Mouse (Mus musculus) urinary bladder, adult 2 months (tissue): ENCODE measurements around the gene Ifi203. TPM values are rescaled to one million over a fixed set of nuclear protein-coding genes. Genes with fewer than 3 reads are reported as not detected.
"Not testable (repeated sequence)": the region's sequence is repeated elsewhere in the genome, so short reads cannot be mapped to it uniquely, and the experiment has no call there.

ENCODE experiments used
- DNase-seq: peaks from one replicate; pipeline ENCODE4 v3.0.0; 2022; ENCODE audit warnings: low spot score
- polyA plus RNA-seq: library from polyadenylated mRNA; depleted of rRNA; stranded (reverse); fragments of >200 nt; gene quantifications from 2 replicates; pipeline ENCODE4 v1.2.3, GENCODE M21; 2012; rRNA removed

Gene Ifi203
- polyA plus RNA-seq, 1 experiment, result 10.7 TPM

- not testable (repeated sequence) for DNase-seq
These were observed 52.7 kb downstream of the Ifi203 start for GRCm38 (mm10) chr1:173889741-173890140.

GRCm38 (mm10) chr1:173887026-173887787 lies 55.3 kb downstream of the Ifi203 start:
- DNase-seq, result not testable (repeated sequence)

- DNase-seq, result not testable (repeated sequence)
These were observed 62.3 kb downstream of the Ifi203 start for GRCm38 (mm10) chr1:173880004-173880666.

- not testable (repeated sequence) for DNase-seq
These were observed 63.1 kb downstream of the Ifi203 start for GRCm38 (mm10) chr1:173879225-173879987.

- not testable (repeated sequence) for DNase-seq
These were observed 64.2 kb downstream of the Ifi203 start for GRCm38 (mm10) chr1:173878264-173878663.

- not testable (repeated sequence) for DNase-seq
These were observed 65.3 kb downstream of the Ifi203 start for GRCm38 (mm10) chr1:173877125-173877524.

Other genes starting within 250 kb of the Ifi203 start
- 9.0 and 11.8 TPM in 2 replicates for gene Ifi207, start 200.9 kb downstream of the Ifi203 start, polyA plus RNA-seq
- 7.9 and 8.0 TPM in 2 replicates for gene Ifi204, start 175.7 kb downstream of the Ifi203 start, polyA plus RNA-seq
- gene Ifi211, start 29.6 kb downstream of the Ifi203 start, polyA plus RNA-seq, result 6.8 and 6.9 TPM in 2 replicates
- gene Mndal, start 181 bp downstream of the Ifi203 start, polyA plus RNA-seq, result 23.0 and 26.2 TPM in 2 replicates
- gene Ifi202b, start 40.1 kb upstream of the Ifi203 start, polyA plus RNA-seq, result not detected in 2 replicates
- 5.7 and 7.0 TPM in 2 replicates for gene Ifi205, start 89.1 kb upstream of the Ifi203 start, polyA plus RNA-seq
- 0.03 and 0.08 TPM in 2 replicates for gene Olfr433, start 98.0 kb upstream of the Ifi203 start, polyA plus RNA-seq
- not detected in 2 replicates for gene Olfr432, start 106.5 kb upstream of the Ifi203 start, polyA plus RNA-seq
- not detected in 2 replicates for gene Olfr430, start 123.9 kb upstream of the Ifi203 start, polyA plus RNA-seq
- not detected in 2 replicates for gene Olfr429, start 141.7 kb upstream of the Ifi203 start, polyA plus RNA-seq
- not detected in 2 replicates for gene Olfr427, start 154.2 kb upstream of the Ifi203 start, polyA plus RNA-seq
- gene Olfr231, start 178.5 kb upstream of the Ifi203 start, polyA plus RNA-seq, result not detected in 2 replicates
- gene Olfr424, start 188.8 kb upstream of the Ifi203 start, polyA plus RNA-seq, result not detected in 2 replicates
- gene Olfr420, start 213.0 kb upstream of the Ifi203 start, polyA plus RNA-seq, result not detected in 2 replicates
- gene Spta1, start 230.1 kb upstream of the Ifi203 start, polyA plus RNA-seq, result 0.01 and 0.03 TPM in 2 replicates